Mouse (Mus musculus): Measurements from ENCODE around the gene Gpm6b. TPM values are rescaled to one million over a fixed set of nuclear protein-coding genes. Genes with fewer than 3 reads are reported as not detected.

The Gpm6b gene
- polyA plus RNA-seq, 1 experiment = 0.01 TPM

- Histone ChIP-seq H3K4me1 (ENCODE audit: control insufficient read depth) (no peaks in the 10 kb centered on the region), H3K9me3 (ENCODE audit: control insufficient read depth, low read length) (no peaks in the 10 kb centered on the region), H3K4me3 (replicated peaks) (no peak overlapping the region), H3K27me3 (ENCODE audit: control insufficient read depth) (no peaks in the 10 kb centered on the region), H3K36me3 (ENCODE audit: control insufficient read depth) (no peaks in the 10 kb centered on the region)
- TF ChIP-seq TAL1 (IDR thresholded peaks at IDR 0.05; ENCODE audit: low read length) (no peak), GATA1 (IDR thresholded peaks at IDR 0.05; ENCODE audit: low read length) (no peak)
Measured at GRCm38 (mm10) chrX:166344228-166345015, 105.7 kb downstream of the Gpm6b start.

GRCm38 (mm10) chrX:166348086-166348485 lies 109.4 kb downstream of the Gpm6b start:
- H3K4me1 ChIP-seq (ENCODE audit: control insufficient read depth) = no peaks in the 10 kb centered on the region
- H3K36me3 ChIP-seq (ENCODE audit: control insufficient read depth) = no peaks in the 10 kb centered on the region
- no peak overlapping the region for H3K4me3 ChIP-seq (replicated peaks)
- no peaks in the 10 kb centered on the region for H3K9me3 ChIP-seq (ENCODE audit: control insufficient read depth, low read length)
- H3K27me3 ChIP-seq (ENCODE audit: control insufficient read depth) = no peaks in the 10 kb centered on the region
- TF ChIP-seq GATA1 (IDR thresholded peaks at IDR 0.05; ENCODE audit: low read length) = no peak
- TF ChIP-seq TAL1 (IDR thresholded peaks at IDR 0.05; ENCODE audit: low read length) = no peak

- TF ChIP-seq TAL1 (IDR thresholded peaks at IDR 0.05; ENCODE audit: low read length) (no peak), GATA1 (IDR thresholded peaks at IDR 0.05; ENCODE audit: low read length) (no peak)
Measured at GRCm38 (mm10) chrX:166348634-166349033, 109.9 kb downstream of the Gpm6b start.

GRCm38 (mm10) chrX:166351790-166352189 lies 113.1 kb downstream of the Gpm6b start:
- H3K27me3 ChIP-seq (ENCODE audit: control insufficient read depth) = no peaks in the 10 kb centered on the region; the same call in 1 of the 2 replicates
- TF ChIP-seq TAL1 (IDR thresholded peaks at IDR 0.05; ENCODE audit: low read length) (no peak), GATA1 (IDR thresholded peaks at IDR 0.05; ENCODE audit: low read length) (no peak)
- H3K9me3 ChIP-seq (ENCODE audit: control insufficient read depth, low read length) = no peaks in the 10 kb centered on the region
- H3K36me3 ChIP-seq (ENCODE audit: control insufficient read depth) = no peaks in the 10 kb centered on the region
- H3K4me1 ChIP-seq (ENCODE audit: control insufficient read depth) = no peaks in the 10 kb centered on the region
- H3K4me3 ChIP-seq (replicated peaks) = no peak overlapping the region

More at GRCm38 (mm10) chrX:166348634-166349033, 109.9 kb downstream of the Gpm6b start:
- Histone ChIP-seq H3K27me3 (ENCODE audit: control insufficient read depth) (no peaks in the 10 kb centered on the region), H3K4me3 (replicated peaks) (no peak overlapping the region), H3K4me1 (ENCODE audit: control insufficient read depth) (no peaks in the 10 kb centered on the region), H3K36me3 (ENCODE audit: control insufficient read depth) (no peaks in the 10 kb centered on the region), H3K9me3 (ENCODE audit: control insufficient read depth, low read length) (no peaks in the 10 kb centered on the region)

- no peaks in the 10 kb centered on the region for H3K36me3 ChIP-seq (ENCODE audit: control insufficient read depth)
- TF ChIP-seq TAL1 (IDR thresholded peaks at IDR 0.05; ENCODE audit: low read length) (no peak), GATA1 (IDR thresholded peaks at IDR 0.05; ENCODE audit: low read length) (no peak)
- H3K4me3 ChIP-seq (replicated peaks) = no peak overlapping the region
Measured at GRCm38 (mm10) chrX:166353412-166353811, 114.7 kb downstream of the Gpm6b start.

GRCm38 (mm10) chrX:166354913-166355312 lies 116.2 kb downstream of the Gpm6b start:
- no peak for TF ChIP-seq GATA1 (IDR thresholded peaks at IDR 0.05; ENCODE audit: low read length)
- no peak for TF ChIP-seq TAL1 (IDR thresholded peaks at IDR 0.05; ENCODE audit: low read length)
- Histone ChIP-seq H3K4me3 (replicated peaks) (no peak overlapping the region), H3K4me1 (ENCODE audit: control insufficient read depth) (no peaks in the 10 kb centered on the region), H3K27me3 (ENCODE audit: control insufficient read depth) (no peaks in the 10 kb centered on the region; the same call in 1 of the 2 replicates), H3K36me3 (ENCODE audit: control insufficient read depth) (no peaks in the 10 kb centered on the region), H3K9me3 (ENCODE audit: control insufficient read depth, low read length) (no peaks in the 10 kb centered on the region)

More at GRCm38 (mm10) chrX:166353412-166353811, 114.7 kb downstream of the Gpm6b start:
- Histone ChIP-seq H3K4me1 (ENCODE audit: control insufficient read depth) (no peaks in the 10 kb centered on the region), H3K9me3 (ENCODE audit: control insufficient read depth, low read length) (no peaks in the 10 kb centered on the region), H3K27me3 (ENCODE audit: control insufficient read depth) (no peaks in the 10 kb centered on the region; the same call in 1 of the 2 replicates)

- Histone ChIP-seq H3K4me1 (ENCODE audit: control insufficient read depth) (no peaks in the 10 kb centered on the region), H3K4me3 (replicated peaks) (no peak overlapping the region), H3K36me3 (ENCODE audit: control insufficient read depth) (no peaks in the 10 kb centered on the region), H3K9me3 (ENCODE audit: control insufficient read depth, low read length) (no peaks in the 10 kb centered on the region), H3K27me3 (ENCODE audit: control insufficient read depth) (no peaks in the 10 kb centered on the region; the same call in 1 of the 2 replicates)
- TF ChIP-seq GATA1 (IDR thresholded peaks at IDR 0.05; ENCODE audit: low read length) = no peak
- TF ChIP-seq TAL1 (IDR thresholded peaks at IDR 0.05; ENCODE audit: low read length) = no peak
Measured at GRCm38 (mm10) chrX:166356276-166356675, 117.6 kb downstream of the Gpm6b start.

- Histone ChIP-seq H3K27me3 (ENCODE audit: control insufficient read depth) (no peaks in the 10 kb centered on the region; the same call in 1 of the 2 replicates), H3K4me1 (ENCODE audit: control insufficient read depth) (no peaks in the 10 kb centered on the region), H3K4me3 (replicated peaks) (no peak overlapping the region), H3K36me3 (ENCODE audit: control insufficient read depth) (no peaks in the 10 kb centered on the region), H3K9me3 (ENCODE audit: control insufficient read depth, low read length) (no peaks in the 10 kb centered on the region)
- TF ChIP-seq GATA1 (IDR thresholded peaks at IDR 0.05; ENCODE audit: low read length) (no peak), TAL1 (IDR thresholded peaks at IDR 0.05; ENCODE audit: low read length) (no peak)
Measured at GRCm38 (mm10) chrX:166358955-166359354, 120.2 kb downstream of the Gpm6b start.

- Histone ChIP-seq H3K4me3 (replicated peaks) (no peak overlapping the region), H3K36me3 (ENCODE audit: control insufficient read depth) (no peaks in the 10 kb centered on the region), H3K9me3 (ENCODE audit: control insufficient read depth, low read length) (no peaks in the 10 kb centered on the region), H3K27me3 (ENCODE audit: control insufficient read depth) (no peaks in the 10 kb centered on the region; the same call in 1 of the 2 replicates), H3K4me1 (ENCODE audit: control insufficient read depth) (no peaks in the 10 kb centered on the region)
- TF ChIP-seq GATA1 (IDR thresholded peaks at IDR 0.05; ENCODE audit: low read length) = no peak
Measured at GRCm38 (mm10) chrX:166359927-166360440, 121.3 kb downstream of the Gpm6b start.

Measured in erythroblast, embryonic 14.5 days (primary cell).